Mouse (Mus musculus) heart, adult 11 months (tissue): ENCODE data around the gene Tmx1.

Experiments used
- DNase-seq: peaks from one replicate; pipeline ENCODE4 v3.0.0; 2022

Gene Tmx1

GRCm38 (mm10) chr12:70492441-70492840 is 39.5 kb downstream of the Tmx1 start:
- no peak for DNase-seq

- peak; percentile 93 for DNase-seq
Measured at GRCm38 (mm10) chr12:70494494-70495281, 41.8 kb downstream of the Tmx1 start.

GRCm38 (mm10) chr12:70495282-70495922 is 42.5 kb downstream of the Tmx1 start:
- DNase-seq: no peak

GRCm38 (mm10) chr12:70498091-70498490 is 45.2 kb downstream of the Tmx1 start:
- DNase-seq: no peak

GRCm38 (mm10) chr12:70505971-70506370 is 53.1 kb downstream of the Tmx1 start:
- DNase-seq: no peak

- DNase-seq: no peak
Measured at GRCm38 (mm10) chr12:70512023-70512422, 59.1 kb downstream of the Tmx1 start.

GRCm38 (mm10) chr12:70512431-70512830 is 59.5 kb downstream of the Tmx1 start:
- DNase-seq: no peak
